Mouse (Mus musculus) forebrain, embryonic 15.5 days (tissue): Measurements from ENCODE around the gene Bach2. TPM values are rescaled to one million over a fixed set of nuclear protein-coding genes. Genes with fewer than 3 reads are reported as not detected.

Source experiments
- ATAC-seq: fragments of 200-750 bp; cut with Nextera tagmentation; replicated peaks from 2 replicates; pipeline ENCODE4 v1.8.0; 2017; ENCODE audit warnings: mild to moderate bottlenecking, moderate TSS enrichment, moderate library complexity
- H3K27ac ChIP-seq: fragments of 300-500 bp; sonication (generic); replicated peaks from 2 replicates; pipeline ENCODE4 v1.5.1; 2015; ENCODE audit warnings: mild to moderate bottlenecking, inconsistent platforms
- H3K27me3 ChIP-seq: fragments of 300-500 bp; sonication (generic); 2 replicates; pipeline ENCODE4 v1.6.1; 2015; ENCODE audit warnings: inconsistent platforms
- H3K36me3 ChIP-seq: fragments of 300-500 bp; sonication (generic); 2 replicates; pipeline ENCODE4 v1.6.1; 2015; ENCODE audit warnings: mild to moderate bottlenecking, inconsistent platforms
- H3K4me1 ChIP-seq: fragments of 300-500 bp; sonication (generic); 2 replicates; pipeline ENCODE4 v1.6.1; 2015; ENCODE audit warnings: inconsistent platforms
- H3K4me2 ChIP-seq: fragments of 300-500 bp; sonication (generic); replicated peaks from 2 replicates; pipeline ENCODE4 v1.6.1; 2015; ENCODE audit warnings: mild to moderate bottlenecking, inconsistent platforms
- H3K4me3 ChIP-seq: fragments of 300-500 bp; sonication (generic); 2 replicates; pipeline ENCODE4 v1.5.1; 2015; ENCODE audit warnings: mild to moderate bottlenecking, inconsistent platforms
- H3K9ac ChIP-seq: fragments of 300-500 bp; sonication (generic); replicated peaks from 2 replicates; pipeline ENCODE4 v1.6.1; 2015; ENCODE audit warnings: mild to moderate bottlenecking, inconsistent platforms
- H3K9me3 ChIP-seq: fragments of 300-500 bp; sonication (generic); 2 replicates; pipeline ENCODE4 v1.6.1; 2016; ENCODE audit warnings: inconsistent platforms
- WGBS: fragments of 180-500 bp; shearing (Covaris S2); methylation state at CpG from one replicate; pipeline ENCODE4 v1.1.7; 2015; ENCODE audit warnings: mixed read lengths; 5-methylcytosine and 5-hydroxymethylcytosine counted together
- polyA plus RNA-seq: library from polyadenylated mRNA; unstranded; fragments of >200 nt; fragmentation: Nextera tagmentation; extraction: Ambion mirVana; gene quantifications from 2 replicates; pipeline ENCODE4 v1.2.1, GENCODE M21; 2015

Gene Bach2
- polyA plus RNA-seq, 1 experiment from 2014 or later: 34.9 TPM

GRCm38 (mm10) chr4:32376527-32376948 is 137.9 kb downstream of the Bach2 start:
- Histone ChIP-seq H3K36me3 (no peaks in the 10 kb centered on the region), H3K9ac (no peak overlapping the region), H3K4me1 (peaks cover 60% of the 10 kb centered on the region), H3K27me3 (no peaks in the 10 kb centered on the region), H3K9me3 (no peaks in the 10 kb centered on the region), H3K4me3 (no peak overlapping the region), H3K27ac (no peak overlapping the region), H3K4me2 (no peak overlapping the region)
- WGBS: 71% methylated on average over 6 of the region's 6 CpGs
- ATAC-seq: no peak

- peaks cover 42% of the 10 kb centered on the region for H3K4me1 ChIP-seq
- H3K4me3 ChIP-seq: no peak overlapping the region
- ATAC-seq: no peak
- no peak overlapping the region for H3K27ac ChIP-seq
- H3K9me3 ChIP-seq: no peaks in the 10 kb centered on the region
- H3K27me3 ChIP-seq: no peaks in the 10 kb centered on the region
- no peaks in the 10 kb centered on the region for H3K36me3 ChIP-seq
- no peak overlapping the region for H3K4me2 ChIP-seq
- WGBS: 88% methylated on average over 7 of the region's 7 CpGs
- no peak overlapping the region for H3K9ac ChIP-seq
Measured at GRCm38 (mm10) chr4:32379140-32379539, 140.5 kb downstream of the Bach2 start.

- Histone ChIP-seq H3K4me2 (no peak overlapping the region), H3K9ac (no peak overlapping the region), H3K4me1 (peaks cover 38% of the 10 kb centered on the region), H3K9me3 (no peaks in the 10 kb centered on the region), H3K27me3 (no peaks in the 10 kb centered on the region), H3K27ac (no peak overlapping the region), H3K36me3 (no peaks in the 10 kb centered on the region), H3K4me3 (no peak overlapping the region)
- WGBS: 75% methylated on average over 16 of the region's 16 CpGs
- no peak for ATAC-seq
Measured at GRCm38 (mm10) chr4:32381666-32382381, 143.2 kb downstream of the Bach2 start.

- H3K27ac ChIP-seq: no peak overlapping the region
- WGBS: 81% methylated on average over 2 of the region's 2 CpGs
- no peaks in the 10 kb centered on the region for H3K36me3 ChIP-seq
- H3K9ac ChIP-seq: no peak overlapping the region
- no peak overlapping the region for H3K4me2 ChIP-seq
- ATAC-seq: no peak
- no peak overlapping the region for H3K4me3 ChIP-seq
- no peaks in the 10 kb centered on the region for H3K9me3 ChIP-seq
- H3K27me3 ChIP-seq: no peaks in the 10 kb centered on the region
- peaks cover 65% of the 10 kb centered on the region for H3K4me1 ChIP-seq
Measured at GRCm38 (mm10) chr4:32385121-32385520, 146.5 kb downstream of the Bach2 start.

GRCm38 (mm10) chr4:32385623-32386022 is 147.0 kb downstream of the Bach2 start:
- no peaks in the 10 kb centered on the region for H3K27me3 ChIP-seq
- H3K9ac ChIP-seq: no peak overlapping the region
- WGBS: 94% methylated on average over 14 of the region's 14 CpGs
- no peak for ATAC-seq
- no peak overlapping the region for H3K4me3 ChIP-seq
- no peaks in the 10 kb centered on the region for H3K9me3 ChIP-seq
- no peak overlapping the region for H3K4me2 ChIP-seq
- H3K4me1 ChIP-seq: peaks cover 66% of the 10 kb centered on the region
- H3K27ac ChIP-seq: no peak overlapping the region
- no peaks in the 10 kb centered on the region for H3K36me3 ChIP-seq

DNA sequence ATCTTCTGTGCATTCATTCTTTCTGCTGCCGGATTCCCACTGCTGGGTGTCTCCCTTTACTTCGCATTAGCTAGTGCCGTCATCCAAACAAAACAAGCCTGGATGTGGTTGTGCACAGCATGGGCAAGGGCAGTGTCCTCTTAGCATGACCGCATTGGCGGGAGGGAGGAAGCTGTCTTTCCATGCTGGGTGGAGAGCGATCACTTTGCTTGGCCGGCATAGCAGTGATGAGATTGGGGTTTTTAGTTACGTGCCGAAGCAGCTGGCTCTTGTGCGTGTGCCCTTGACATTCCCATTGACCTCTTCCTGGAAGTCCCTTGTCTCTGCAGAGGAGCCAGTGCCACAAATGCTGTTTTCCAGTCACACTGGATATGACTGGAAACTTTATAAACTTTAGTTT is 147.7 kb downstream of the Bach2 start:
- Histone ChIP-seq H3K9me3 (no peaks in the 10 kb centered on the region), H3K4me1 (peaks cover 65% of the 10 kb centered on the region), H3K4me3 (no peak overlapping the region), H3K9ac (no peak overlapping the region), H3K27me3 (no peaks in the 10 kb centered on the region), H3K4me2 (no peak overlapping the region), H3K27ac (no peak overlapping the region), H3K36me3 (no peaks in the 10 kb centered on the region)
- WGBS: 87% methylated on average over 10 of the region's 10 CpGs
- no peak for ATAC-seq

GRCm38 (mm10) chr4:32386931-32387330 is 148.3 kb downstream of the Bach2 start:
- WGBS: 69% methylated on average over 8 of the region's 8 CpGs
- Histone ChIP-seq H3K9me3 (no peaks in the 10 kb centered on the region), H3K27me3 (no peaks in the 10 kb centered on the region), H3K4me2 (no peak overlapping the region), H3K4me1 (peaks cover 59% of the 10 kb centered on the region), H3K9ac (no peak overlapping the region), H3K27ac (peak overlapping the region; percentile 38), H3K36me3 (no peaks in the 10 kb centered on the region), H3K4me3 (no peak overlapping the region)
- no peak for ATAC-seq

- Histone ChIP-seq H3K4me3 (no peak overlapping the region), H3K4me2 (no peak overlapping the region), H3K27ac (peak overlapping the region; percentile 38), H3K27me3 (no peaks in the 10 kb centered on the region), H3K4me1 (peaks cover 56% of the 10 kb centered on the region), H3K9me3 (no peaks in the 10 kb centered on the region), H3K36me3 (no peaks in the 10 kb centered on the region), H3K9ac (no peak overlapping the region)
- 34% methylated on average over 11 of the region's 11 CpGs for WGBS
- ATAC-seq: 0 out of 2 replicates have a peak, but pooled peaks have one; percentile 39
Measured at GRCm38 (mm10) chr4:32387479-32388240, 149.1 kb downstream of the Bach2 start.

GRCm38 (mm10) chr4:32388564-32388963 is 150.0 kb downstream of the Bach2 start:
- Histone ChIP-seq H3K27me3 (no peaks in the 10 kb centered on the region), H3K4me1 (peaks cover 56% of the 10 kb centered on the region), H3K4me2 (no peak overlapping the region), H3K4me3 (no peak overlapping the region), H3K36me3 (no peaks in the 10 kb centered on the region), H3K9ac (no peak overlapping the region), H3K9me3 (no peaks in the 10 kb centered on the region), H3K27ac (peak overlapping the region; percentile 50)
- 0 out of 2 replicates have a peak, but pooled peaks have one; percentile 4 for ATAC-seq
- 79% methylated on average over 9 of the region's 9 CpGs for WGBS

DNA sequence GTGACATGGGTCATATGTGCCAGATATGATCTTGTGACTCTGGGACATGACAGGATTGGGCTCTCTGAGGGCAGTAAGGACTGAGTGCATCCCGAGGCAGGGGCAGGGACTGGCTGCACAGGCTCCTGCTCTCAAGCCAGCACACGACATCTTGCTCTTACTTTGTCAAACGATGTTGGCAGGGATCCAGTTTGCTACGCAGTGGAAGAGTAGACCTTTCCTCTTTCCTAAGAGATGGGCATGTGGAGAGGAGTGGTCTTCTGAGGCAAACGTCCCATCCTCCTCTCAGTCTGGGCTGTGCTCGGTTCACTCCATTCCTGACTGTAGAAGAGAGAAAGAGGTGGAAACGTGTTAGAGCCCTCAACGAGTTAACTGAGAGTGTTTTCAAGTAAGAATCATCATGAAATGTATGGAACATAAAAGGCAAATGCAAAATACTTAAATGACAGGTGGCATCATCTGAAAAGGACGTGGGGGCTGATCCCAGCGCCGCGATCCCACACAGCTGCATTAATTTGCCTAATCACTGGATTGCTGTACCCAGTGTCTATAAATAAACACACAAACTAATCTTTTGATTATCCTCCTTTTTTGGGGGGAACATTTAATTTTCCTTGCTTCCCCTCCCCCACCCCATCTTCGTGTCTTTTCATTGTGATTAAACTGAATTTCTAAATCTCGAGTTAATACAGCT is 150.7 kb downstream of the Bach2 start:
- peak; percentile 33 for ATAC-seq
- Histone ChIP-seq H3K27me3 (no peaks in the 10 kb centered on the region), H3K27ac (peak overlapping the region; percentile 50), H3K9ac (no peak overlapping the region), H3K4me1 (peaks cover 62% of the 10 kb centered on the region), H3K9me3 (no peaks in the 10 kb centered on the region), H3K4me3 (no peak overlapping the region), H3K36me3 (no peaks in the 10 kb centered on the region), H3K4me2 (no peak overlapping the region)
- 24% methylated on average over 14 of the region's 14 CpGs for WGBS

DNA sequence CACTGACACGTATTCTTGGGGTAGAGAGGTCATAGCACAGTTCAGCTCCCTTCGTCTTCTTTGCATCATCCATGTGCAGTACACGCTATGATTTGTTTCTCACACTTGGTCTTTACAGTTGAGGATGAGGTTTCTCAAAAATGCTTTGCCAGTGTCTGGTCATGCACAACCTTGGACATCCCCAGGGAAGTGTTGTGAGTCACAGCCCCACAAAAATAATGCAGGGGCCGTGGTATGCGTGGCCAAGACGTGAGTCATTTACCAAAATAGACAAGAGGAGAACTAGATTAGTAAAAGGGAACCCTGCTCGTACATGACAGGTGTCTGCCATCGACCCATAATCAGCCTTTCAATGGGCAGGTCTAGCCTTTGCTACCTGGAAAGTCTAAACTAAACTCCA is 152.7 kb downstream of the Bach2 start:
- 93% methylated on average over 8 of the region's 8 CpGs for WGBS

DNA sequence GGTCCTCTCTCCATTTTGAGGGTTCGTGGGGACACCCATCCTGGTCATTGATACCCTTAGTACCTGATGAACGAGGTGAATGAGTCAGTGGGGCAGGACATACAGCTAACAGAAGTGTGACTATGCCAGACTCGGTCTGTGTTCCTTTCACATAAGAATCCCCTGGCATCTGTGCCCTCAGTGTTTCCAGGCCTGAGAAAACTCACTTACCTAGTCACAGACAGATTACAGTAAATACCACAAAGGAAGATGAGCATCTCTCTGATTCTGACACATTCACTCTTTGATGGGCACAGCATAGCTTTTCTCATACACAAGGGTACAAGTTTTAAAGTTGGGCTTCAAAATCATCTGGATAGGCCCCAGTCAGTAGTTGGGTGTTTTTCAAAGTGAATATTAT is 154.6 kb downstream of the Bach2 start:
- Histone ChIP-seq H3K4me2 (no peak overlapping the region), H3K9me3 (no peaks in the 10 kb centered on the region), H3K27ac (no peak overlapping the region), H3K4me1 (peaks cover 53% of the 10 kb centered on the region), H3K27me3 (no peaks in the 10 kb centered on the region), H3K36me3 (no peaks in the 10 kb centered on the region), H3K4me3 (no peak overlapping the region), H3K9ac (no peak overlapping the region)
- ATAC-seq: no peak
- WGBS: 86% methylated on average over 3 of the region's 3 CpGs

More for the DNA sequence above, 152.7 kb downstream of the Bach2 start:
- Histone ChIP-seq H3K9me3 (no peaks in the 10 kb centered on the region), H3K4me3 (no peak overlapping the region), H3K27ac (no peak overlapping the region), H3K27me3 (no peaks in the 10 kb centered on the region), H3K36me3 (no peaks in the 10 kb centered on the region), H3K9ac (no peak overlapping the region), H3K4me1 (peaks cover 54% of the 10 kb centered on the region), H3K4me2 (no peak overlapping the region)
- ATAC-seq: no peak
